Mouse (Mus musculus): ENCODE measurements at regions not wholly inside any gene's neighbourhood (a gene's known extent, or its start where the extent isn't known, plus 50 kb on each side); places are given as distances from the start of the nearest gene placed in this dataset.

GRCm38 (mm10) chr14:46706462-46706861 lies 53.9 kb upstream of the Cdkn3 start:
- Histone ChIP-seq H3K4me1 (replicated peaks) (no peaks in the 10 kb centered on the region), H3K27me3 (no peaks in the 10 kb centered on the region), H3K4me3 (no peak overlapping the region), H3K36me3 (no peaks in the 10 kb centered on the region), H3K27ac (replicated peaks) (no peak overlapping the region), H3K4me2 (no peak overlapping the region), H3K9me3 (no peaks in the 10 kb centered on the region), H3K9ac (no peak overlapping the region)
- no peak for ATAC-seq (ENCODE audit: low FRiP score, low read depth)
- 55% methylated on average over 4 of the region's 4 CpGs for WGBS

DNA sequence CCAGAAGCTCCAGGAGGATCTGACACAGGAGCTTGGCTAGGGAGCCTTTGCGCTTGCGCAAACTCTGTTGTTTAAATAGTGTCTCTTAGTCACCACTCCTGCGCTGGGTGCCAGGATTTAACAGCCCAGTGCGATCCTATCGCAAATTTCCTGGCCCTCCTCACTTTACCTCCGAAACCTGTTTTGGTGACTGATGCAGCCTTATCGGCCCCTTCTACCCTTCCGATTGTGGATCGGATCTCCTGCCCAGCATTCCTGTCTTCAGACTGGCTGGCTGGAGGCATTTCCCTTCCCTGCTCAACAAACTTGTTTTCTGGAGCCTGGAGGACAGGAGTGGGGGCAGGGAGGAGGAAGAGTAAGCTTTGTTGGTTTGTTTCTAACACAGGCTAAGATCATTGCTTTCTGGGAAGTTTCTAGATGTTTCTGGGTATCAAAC lies 56.0 kb upstream of the Cdkn3 start:
- Histone ChIP-seq H3K9ac (no peak overlapping the region), H3K27ac (replicated peaks) (no peak overlapping the region), H3K36me3 (no peaks in the 10 kb centered on the region), H3K4me2 (no peak overlapping the region), H3K9me3 (no peaks in the 10 kb centered on the region), H3K27me3 (no peaks in the 10 kb centered on the region), H3K4me1 (replicated peaks) (no peaks in the 10 kb centered on the region), H3K4me3 (no peak overlapping the region)
- WGBS, result 73% methylated on average over 9 of the region's 9 CpGs
- no peak for ATAC-seq (ENCODE audit: low FRiP score, low read depth)

GRCm38 (mm10) chr14:46702669-46703435 lies 57.5 kb upstream of the Cdkn3 start:
- no peak overlapping the region for H3K4me3 ChIP-seq
- no peak overlapping the region for H3K4me2 ChIP-seq
- H3K4me1 ChIP-seq (replicated peaks), result no peaks in the 10 kb centered on the region
- no peaks in the 10 kb centered on the region for H3K9me3 ChIP-seq
- no peak overlapping the region for H3K27ac ChIP-seq (replicated peaks)
- H3K36me3 ChIP-seq, result no peaks in the 10 kb centered on the region
- ATAC-seq (ENCODE audit: low FRiP score, low read depth), result peak; percentile 45
- WGBS, result 31% methylated on average over 17 of the region's 17 CpGs
- no peak overlapping the region for H3K9ac ChIP-seq
- H3K27me3 ChIP-seq, result no peaks in the 10 kb centered on the region

DNA sequence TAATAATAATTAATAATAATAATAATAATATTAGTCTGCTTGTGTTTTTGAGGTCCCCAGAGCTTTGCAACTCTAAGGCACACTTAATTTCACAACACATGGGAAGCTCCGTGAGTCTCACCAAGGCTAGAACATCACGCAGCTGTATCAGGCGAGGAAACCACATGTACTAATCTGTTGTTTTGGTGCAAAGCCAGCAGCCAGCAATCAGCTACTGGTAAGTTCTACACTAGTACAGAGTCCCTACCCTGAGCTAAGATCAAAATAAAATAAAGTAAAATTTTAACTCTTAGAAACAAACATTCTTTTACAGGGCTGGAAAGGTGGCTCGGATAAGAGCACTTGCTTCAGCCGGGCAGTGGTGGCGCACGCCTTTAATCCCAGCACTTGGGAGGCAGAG lies 67.8 kb upstream of the Cdkn3 start:
- WGBS, result 98% methylated on average over 7 of the region's 7 CpGs
- H3K27ac ChIP-seq (replicated peaks), result no peak overlapping the region
- H3K9me3 ChIP-seq, result no peaks in the 10 kb centered on the region
- H3K4me1 ChIP-seq (replicated peaks), result no peaks in the 10 kb centered on the region
- H3K9ac ChIP-seq, result no peak overlapping the region
- H3K36me3 ChIP-seq, result no peaks in the 10 kb centered on the region
- no peak overlapping the region for H3K4me2 ChIP-seq
- no peaks in the 10 kb centered on the region for H3K27me3 ChIP-seq
- H3K4me3 ChIP-seq, result no peak overlapping the region
- ATAC-seq (ENCODE audit: low FRiP score, low read depth), result no peak

- ATAC-seq (ENCODE audit: low FRiP score, low read depth), result no peak
- no peaks in the 10 kb centered on the region for H3K36me3 ChIP-seq
- no peak overlapping the region for H3K4me2 ChIP-seq
- no peaks in the 10 kb centered on the region for H3K9me3 ChIP-seq
- no peak overlapping the region for H3K9ac ChIP-seq
- 75% methylated on average over 2 of the region's 2 CpGs for WGBS
- no peaks in the 10 kb centered on the region for H3K27me3 ChIP-seq
- no peak overlapping the region for H3K4me3 ChIP-seq
- no peak overlapping the region for H3K27ac ChIP-seq (replicated peaks)
- H3K4me1 ChIP-seq (replicated peaks), result no peaks in the 10 kb centered on the region
These were observed 68.3 kb upstream of the Cdkn3 start for GRCm38 (mm10) chr14:46692067-46692466.

GRCm38 (mm10) chr14:46682728-46683127 lies 77.6 kb upstream of the Cdkn3 start:
- no peaks in the 10 kb centered on the region for H3K36me3 ChIP-seq
- H3K27me3 ChIP-seq, result no peaks in the 10 kb centered on the region
- WGBS, result 87% methylated on average over 6 of the region's 6 CpGs
- no peak overlapping the region for H3K4me3 ChIP-seq
- no peak overlapping the region for H3K27ac ChIP-seq (replicated peaks)
- no peaks in the 10 kb centered on the region for H3K9me3 ChIP-seq
- H3K4me1 ChIP-seq (replicated peaks), result no peaks in the 10 kb centered on the region
- no peak overlapping the region for H3K4me2 ChIP-seq
- H3K9ac ChIP-seq, result no peak overlapping the region
- no peak for ATAC-seq (ENCODE audit: low FRiP score, low read depth)

- H3K4me1 ChIP-seq (replicated peaks), result no peaks in the 10 kb centered on the region
- H3K4me2 ChIP-seq, result no peak overlapping the region
- no peak for ATAC-seq (ENCODE audit: low FRiP score, low read depth)
- H3K9me3 ChIP-seq, result no peaks in the 10 kb centered on the region
- H3K27ac ChIP-seq (replicated peaks), result no peak overlapping the region
- H3K9ac ChIP-seq, result no peak overlapping the region
- no peaks in the 10 kb centered on the region for H3K36me3 ChIP-seq
- 82% methylated on average over 4 of the region's 4 CpGs for WGBS
- H3K4me3 ChIP-seq, result no peak overlapping the region
- no peaks in the 10 kb centered on the region for H3K27me3 ChIP-seq
These were observed 81.4 kb upstream of the Cdkn3 start for GRCm38 (mm10) chr14:46678935-46679334.

- H3K27ac ChIP-seq (replicated peaks), result no peak overlapping the region
- no peaks in the 10 kb centered on the region for H3K27me3 ChIP-seq
- no peaks in the 10 kb centered on the region for H3K9me3 ChIP-seq
- H3K4me3 ChIP-seq, result no peak overlapping the region
- no peak for ATAC-seq (ENCODE audit: low FRiP score, low read depth)
- no peaks in the 10 kb centered on the region for H3K4me1 ChIP-seq (replicated peaks)
- no peaks in the 10 kb centered on the region for H3K36me3 ChIP-seq
- H3K9ac ChIP-seq, result no peak overlapping the region
- H3K4me2 ChIP-seq, result no peak overlapping the region
- WGBS, result 90% methylated on average over 9 of the region's 9 CpGs
These were observed 88.7 kb upstream of the Cdkn3 start for GRCm38 (mm10) chr14:46671482-46672225.

DNA sequence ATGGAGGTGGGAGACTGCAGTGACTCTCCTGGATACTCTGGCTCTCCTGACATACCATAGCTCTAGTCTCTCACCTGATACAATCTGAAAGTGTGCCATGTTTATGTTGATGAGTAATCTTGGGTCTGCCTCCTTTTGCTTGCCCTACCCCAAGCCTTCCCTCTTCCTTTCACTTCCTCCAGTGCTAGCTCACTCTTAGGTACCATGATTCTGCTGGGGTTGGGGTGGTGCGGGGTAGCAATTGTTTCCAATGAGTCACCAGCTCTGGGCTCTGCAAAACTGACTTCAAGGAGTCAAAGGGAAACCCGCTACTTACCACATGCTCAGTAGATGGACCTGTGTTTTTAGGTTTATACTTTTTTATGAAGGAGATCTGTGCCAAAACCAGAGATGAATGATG lies 89.3 kb upstream of the Cdkn3 start:
- WGBS, result 95% methylated on average over 2 of the region's 2 CpGs
- no peak for ATAC-seq (ENCODE audit: low FRiP score, low read depth)
- H3K4me1 ChIP-seq (replicated peaks), result no peaks in the 10 kb centered on the region
- no peaks in the 10 kb centered on the region for H3K36me3 ChIP-seq
- no peak overlapping the region for H3K4me3 ChIP-seq
- no peak overlapping the region for H3K4me2 ChIP-seq
- H3K9ac ChIP-seq, result no peak overlapping the region
- H3K27ac ChIP-seq (replicated peaks), result no peak overlapping the region
- no peaks in the 10 kb centered on the region for H3K27me3 ChIP-seq
- no peaks in the 10 kb centered on the region for H3K9me3 ChIP-seq

- Histone ChIP-seq H3K4me2 (no peak overlapping the region), H3K27ac (replicated peaks) (no peak overlapping the region), H3K9ac (no peak overlapping the region), H3K27me3 (no peaks in the 10 kb centered on the region), H3K4me1 (replicated peaks) (no peaks in the 10 kb centered on the region), H3K4me3 (no peak overlapping the region), H3K9me3 (no peaks in the 10 kb centered on the region), H3K36me3 (no peaks in the 10 kb centered on the region)
- no peak for ATAC-seq (ENCODE audit: low FRiP score, low read depth)
- WGBS, result 77% methylated on average over 20 of the region's 20 CpGs
These were observed 89.9 kb upstream of the Cdkn3 start for GRCm38 (mm10) chr14:46670221-46671046.

DNA sequence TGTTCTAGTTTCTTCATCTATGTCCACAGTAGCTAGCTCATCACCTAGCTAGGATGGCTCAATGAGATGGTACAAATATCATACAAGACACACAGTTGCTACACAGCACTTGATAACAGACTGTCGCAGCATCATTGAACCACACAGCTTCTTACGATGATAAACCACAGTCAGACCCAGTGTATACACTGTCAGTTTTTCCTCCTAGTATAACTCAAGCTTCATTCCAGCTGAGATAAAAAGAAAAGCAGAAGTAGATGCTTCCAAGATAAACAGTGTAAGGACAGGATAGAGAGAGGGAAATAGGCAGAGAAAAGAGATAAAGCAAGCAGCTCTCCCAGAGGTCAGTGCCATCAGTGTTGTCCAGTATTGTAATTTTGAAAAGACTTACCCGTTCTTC lies 92.1 kb upstream of the Cdkn3 start:
- H3K27ac ChIP-seq (replicated peaks), result no peak overlapping the region
- no peaks in the 10 kb centered on the region for H3K27me3 ChIP-seq
- 91% methylated on average over 3 of the region's 3 CpGs for WGBS
- no peak overlapping the region for H3K4me2 ChIP-seq
- no peak overlapping the region for H3K9ac ChIP-seq
- no peak for ATAC-seq (ENCODE audit: low FRiP score, low read depth)
- no peaks in the 10 kb centered on the region for H3K9me3 ChIP-seq
- no peak overlapping the region for H3K4me3 ChIP-seq
- no peaks in the 10 kb centered on the region for H3K4me1 ChIP-seq (replicated peaks)
- H3K36me3 ChIP-seq, result no peaks in the 10 kb centered on the region

- no peak overlapping the region for H3K4me3 ChIP-seq
These were observed 96.0 kb upstream of the Cdkn3 start for GRCm38 (mm10) chr14:46664305-46664704.

More at GRCm38 (mm10) chr14:46664305-46664704, 96.0 kb upstream of the Cdkn3 start:
- WGBS, result 82% methylated on average over 6 of the region's 6 CpGs
- H3K27me3 ChIP-seq, result no peaks in the 10 kb centered on the region
- no peaks in the 10 kb centered on the region for H3K9me3 ChIP-seq
- no peak overlapping the region for H3K9ac ChIP-seq
- H3K27ac ChIP-seq (replicated peaks), result no peak overlapping the region
- peaks cover 17% of the 10 kb centered on the region for H3K4me1 ChIP-seq (replicated peaks)
- no peaks in the 10 kb centered on the region for H3K36me3 ChIP-seq
- no peak overlapping the region for H3K4me2 ChIP-seq
- ATAC-seq (ENCODE audit: low FRiP score, low read depth), result no peak
